Mouse (Mus musculus): ENCODE results near the gene Prodh2.
A peak's percentile ranks its signal among the peaks of the same experiment; 100 is the strongest.

The Prodh2 gene

DNA sequence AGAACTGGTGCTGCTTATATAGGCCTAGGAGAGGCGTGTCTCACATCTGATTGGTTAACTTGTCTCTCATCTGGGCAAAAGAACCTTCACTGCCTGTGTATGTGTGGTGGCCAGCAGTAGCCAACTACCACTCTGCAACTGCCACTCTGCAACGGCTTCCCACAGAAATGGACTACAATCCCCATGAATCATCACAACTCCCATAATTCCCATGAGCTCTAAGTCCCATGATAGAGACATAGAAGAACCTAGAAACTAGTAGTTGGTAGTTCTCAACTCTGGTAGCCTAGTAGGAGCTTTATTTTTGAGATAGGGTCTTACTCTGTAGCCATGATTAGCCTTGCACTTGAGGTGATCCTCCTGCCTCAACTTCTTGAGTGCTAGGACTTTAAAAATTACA is 56.5 kb downstream of the Prodh2 start:
- no peak for DNase-seq (ENCODE audit: low read depth)

GRCm38 (mm10) chr7:30550603-30551002 is 57.2 kb downstream of the Prodh2 start:
- no peak for DNase-seq (ENCODE audit: low read depth)

- DNase-seq (ENCODE audit: low read depth): no peak
These were observed 58.2 kb downstream of the Prodh2 start for GRCm38 (mm10) chr7:30551445-30552101.

GRCm38 (mm10) chr7:30552102-30553020 is 58.9 kb downstream of the Prodh2 start, which contains the start of the genes Hspb6 and Proser3:
TSS of gene Hspb6 (plus strand) at chr7:30552178.
TSS of gene Proser3 (minus strand) at chr7:30552299.
- peak; percentile 99 for DNase-seq (ENCODE audit: low read depth)

- DNase-seq (ENCODE audit: low read depth): no peak
These were observed 59.7 kb downstream of the Prodh2 start for GRCm38 (mm10) chr7:30553021-30553589.

DNA sequence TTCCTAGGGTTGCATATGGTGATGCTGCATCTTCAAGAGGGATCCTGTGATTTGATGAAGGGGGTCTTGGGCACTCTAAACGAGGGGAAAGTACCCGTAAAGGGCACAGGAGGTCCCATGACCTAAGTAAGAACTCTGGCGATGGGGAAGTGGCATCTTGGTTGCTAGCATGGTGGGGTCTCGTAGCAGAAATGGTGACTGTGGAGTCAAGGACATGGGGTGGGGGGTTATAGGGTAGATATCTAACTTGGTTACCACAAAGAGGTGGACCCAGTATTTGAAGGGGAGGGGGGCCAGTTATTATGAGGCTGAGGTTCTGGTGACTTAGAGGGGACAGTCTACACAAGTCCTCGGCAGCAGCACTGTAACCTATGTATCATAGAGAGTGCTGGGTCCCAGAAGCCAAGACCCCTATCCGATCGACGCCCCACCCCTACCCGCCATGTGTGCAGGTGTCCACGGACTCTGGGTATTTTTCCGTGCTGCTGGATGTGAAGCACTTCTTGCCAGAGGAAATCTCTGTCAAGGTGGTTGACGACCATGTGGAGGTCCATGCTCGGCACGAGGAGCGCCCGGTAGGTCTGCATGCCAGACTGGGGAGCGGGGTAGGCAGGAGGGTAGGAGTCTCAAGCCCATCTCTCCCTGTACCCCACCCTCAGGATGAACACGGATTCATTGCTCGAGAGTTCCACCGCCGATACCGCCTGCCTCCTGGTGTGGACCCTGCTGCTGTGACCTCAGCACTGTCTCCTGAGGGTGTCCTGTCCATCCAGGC is 60.6 kb downstream of the Prodh2 start:
- DNase-seq (ENCODE audit: low read depth): no peak

- DNase-seq (ENCODE audit: low read depth): no peak
These were observed 63.6 kb downstream of the Prodh2 start for GRCm38 (mm10) chr7:30556894-30557536.

GRCm38 (mm10) chr7:30557901-30558514 is 64.6 kb downstream of the Prodh2 start:
- no peak for DNase-seq (ENCODE audit: low read depth)

DNA sequence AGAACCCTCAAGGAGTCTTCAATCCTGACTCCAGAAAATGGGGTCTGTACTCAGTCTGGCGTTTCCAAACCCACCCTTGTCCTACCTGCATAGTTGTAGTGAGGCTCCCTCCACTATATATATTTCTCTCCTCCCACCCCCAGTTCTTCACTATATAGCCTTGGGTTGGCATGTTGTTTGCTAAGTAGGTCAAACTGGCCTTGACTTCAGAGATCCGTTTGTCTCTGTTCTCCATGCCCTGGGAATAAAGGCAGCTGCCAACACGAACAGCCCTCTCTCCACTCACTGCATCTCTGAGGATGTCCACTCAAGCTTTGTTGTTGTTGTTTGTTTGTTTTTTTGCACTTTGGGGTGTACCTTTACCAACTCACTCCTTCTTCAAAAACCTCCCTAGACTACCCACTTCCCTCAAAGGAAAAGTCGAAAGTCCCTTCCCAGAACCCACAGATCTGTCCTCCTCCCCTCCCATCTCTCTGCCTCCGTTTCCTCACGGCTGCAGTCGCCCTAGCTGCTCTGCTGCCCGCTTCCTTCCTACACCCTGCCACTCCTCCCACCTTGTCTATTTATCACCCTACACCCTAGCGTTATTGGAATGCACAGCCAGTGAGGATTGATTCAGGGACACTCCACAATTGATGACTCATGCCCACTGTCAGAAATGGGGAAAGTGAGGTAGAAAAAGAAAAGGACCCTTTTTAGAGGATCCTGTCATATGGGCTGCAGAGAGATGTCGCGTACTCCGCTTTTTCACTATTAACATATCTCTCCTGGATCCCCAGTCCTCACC is 65.4 kb downstream of the Prodh2 start:
- DNase-seq (ENCODE audit: low read depth): no peak

DNA sequence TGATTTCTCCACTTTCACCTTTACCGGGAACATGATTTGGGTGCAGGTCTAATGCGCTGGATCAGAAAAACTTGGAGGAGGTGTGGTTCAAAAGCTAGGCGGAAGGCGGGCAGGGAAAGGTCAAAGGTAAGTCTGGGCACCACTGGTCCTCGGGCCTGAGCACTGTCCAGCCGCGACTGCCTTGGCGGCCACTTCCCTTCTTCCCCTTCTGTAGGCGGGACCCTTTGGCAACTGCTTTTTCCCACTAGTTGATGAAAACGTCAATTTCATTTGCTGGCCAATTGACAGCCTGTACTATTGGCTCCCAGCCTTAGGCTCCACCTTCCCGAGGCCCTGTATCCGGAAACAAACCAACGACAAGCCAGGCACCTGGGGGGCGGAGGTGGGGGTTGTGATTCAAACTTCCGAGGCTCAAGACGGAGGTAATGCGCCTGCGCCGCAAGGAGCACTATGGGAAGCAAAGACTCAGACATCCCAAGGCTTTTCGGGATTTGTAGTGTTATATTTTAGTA is 66.1 kb downstream of the Prodh2 start, which contains the start of gene Lin37:
Lin37 (minus strand) TSS at position 396 of the 512 bp plus-strand sequence.
- DNase-seq (ENCODE audit: low read depth): peak; percentile 96

DNA sequence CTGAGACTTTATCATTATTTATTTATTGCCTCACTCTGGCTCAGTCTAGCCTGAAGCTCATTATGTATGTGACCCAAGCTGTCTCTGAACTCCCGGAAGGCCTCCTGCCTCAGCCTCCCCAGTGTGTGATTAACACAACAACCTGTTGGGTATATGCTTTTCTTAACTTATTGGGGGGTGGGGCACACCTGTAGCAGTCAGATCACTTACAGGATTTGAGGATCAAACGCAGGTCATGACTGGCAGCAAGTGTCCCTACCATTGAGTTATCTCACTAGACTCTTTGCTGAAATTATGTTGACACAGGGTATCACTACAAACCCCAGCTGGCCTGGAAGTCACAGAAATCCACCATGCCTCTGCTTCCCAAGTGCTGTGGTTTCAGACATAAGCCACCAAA is 66.9 kb downstream of the Prodh2 start:
- no peak for DNase-seq (ENCODE audit: low read depth)

DNA sequence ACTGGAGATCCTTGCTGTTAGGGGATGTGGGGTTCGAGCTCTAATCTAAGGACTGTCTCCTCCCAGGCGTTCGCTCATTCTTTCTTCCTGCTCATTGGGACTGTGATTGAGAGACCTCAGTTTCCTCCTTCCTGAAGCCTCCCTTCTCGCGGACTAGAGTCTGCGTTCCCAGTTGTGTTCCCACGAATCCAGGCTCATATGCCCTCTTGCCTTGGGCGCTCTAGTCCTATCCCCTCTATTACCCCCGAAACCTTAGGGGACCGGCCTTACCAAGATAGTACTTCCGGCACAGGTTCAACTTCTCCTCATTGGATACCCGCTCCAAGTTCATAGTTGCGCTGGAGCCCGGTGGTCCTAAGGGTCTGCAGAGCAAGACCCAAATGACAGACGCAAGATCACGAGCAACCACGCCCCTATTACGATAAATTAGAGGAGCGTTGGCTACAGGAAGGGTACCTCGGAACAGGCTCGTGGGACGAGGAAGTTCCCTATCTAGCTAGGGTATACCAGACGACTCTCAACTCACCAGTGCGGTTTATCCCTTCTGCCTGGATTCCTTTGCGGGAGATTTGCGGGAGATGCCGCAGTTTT is 69.2 kb downstream of the Prodh2 start:
- DNase-seq (ENCODE audit: low read depth): peak; percentile 41
